8 mouse cellular contexts compared by ENCODE assay signal in genomic region chr19:10959085-10959977, GRCm38 (mm10). TPM values are rescaled to one million over a fixed set of nuclear protein-coding genes. Genes with fewer than 3 reads are reported as not detected.
DNase-seq lines count a peak whose midpoint lies in the region; ATAC-seq and TF ChIP-seq lines count a peak whose summit lies in the region.

No protein-coding gene starts in this region.

- DNase-seq in layer of hippocampus, adult 9-10 months (ENCODE audit: low spot score), result peak; percentile 63
- DNase-seq in layer of hippocampus, postnatal 36 days, result no peak
- peak; percentile 70 for DNase-seq in ES-CJ7 (ENCODE audit: low read depth, low spot score)
- DNase-seq in cerebellum, postnatal 36 days, result peak; percentile 25 to 67
- DNase-seq in gonadal fat pad, adult 2 months (ENCODE audit: low read depth), result peak; percentile 31
- peak; percentile 82 for DNase-seq in kidney, postnatal 0 days (ENCODE audit: low spot score)
- DNase-seq in stomach, postnatal 0 days (ENCODE audit: low spot score), result peak; percentile 36

- no peak for TF ChIP-seq EP300 in stomach, postnatal 0 days (optimal IDR thresholded peaks at IDR 0.05)

- H3K4me3 ChIP-seq in kidney, postnatal 0 days (replicated peaks; ENCODE audit: low read depth, low read length), result no peak overlapping the region
- no peak overlapping the region for H3K4me3 ChIP-seq in stomach, postnatal 0 days (ENCODE audit: low read depth, low read length)

- H3K36me3 ChIP-seq in kidney, postnatal 0 days (ENCODE audit: insufficient read depth, low read length), result no peaks in the 10 kb centered on the region
- no peaks in the 10 kb centered on the region for H3K36me3 ChIP-seq in stomach, postnatal 0 days (ENCODE audit: control insufficient read depth, insufficient read depth, low read length)

- TF ChIP-seq CTCF in kidney, postnatal 0 days (IDR thresholded peaks at IDR 0.05; ENCODE audit: low read depth), result peak; percentile 88
- peak; percentile 95 for TF ChIP-seq CTCF in stomach, postnatal 0 days (IDR thresholded peaks at IDR 0.05; ENCODE audit: low read depth)

- H3K27me3 ChIP-seq in kidney, postnatal 0 days (ENCODE audit: insufficient read depth, low read length), result no peaks in the 10 kb centered on the region
- no peaks in the 10 kb centered on the region for H3K27me3 ChIP-seq in stomach, postnatal 0 days (ENCODE audit: control insufficient read depth, insufficient read depth, low read length)

- no peaks in the 10 kb centered on the region for H3K4me1 ChIP-seq in kidney, postnatal 0 days (replicated peaks; ENCODE audit: insufficient read depth, low read length)
- no peaks in the 10 kb centered on the region for H3K4me1 ChIP-seq in stomach, postnatal 0 days (replicated peaks; ENCODE audit: control insufficient read depth, insufficient read depth)

- H3K9ac ChIP-seq in kidney, postnatal 0 days (ENCODE audit: low read depth, low read length), result no peak overlapping the region
- no peak overlapping the region for H3K9ac ChIP-seq in stomach, postnatal 0 days (ENCODE audit: low read length)

- WGBS in kidney, postnatal 0 days, result 31% methylated on average over 11 of the region's 11 CpGs
- 26% methylated on average over 11 of the region's 11 CpGs for WGBS in stomach, postnatal 0 days

- H3K9me3 ChIP-seq in kidney, postnatal 0 days (replicated peaks; ENCODE audit: low read length), result no peaks in the 10 kb centered on the region
- H3K9me3 ChIP-seq in stomach, postnatal 0 days (ENCODE audit: control insufficient read depth, low read length), result no peaks in the 10 kb centered on the region

- peak; percentile 46 for ATAC-seq in kidney, postnatal 0 days (replicated peaks; ENCODE audit: low FRiP score, low read depth)
- ATAC-seq in megakaryocyte-erythroid progenitor cell, adult 5-6 weeks (replicated peaks; ENCODE audit: low FRiP score, low TSS enrichment, poor library complexity, severe bottlenecking), result peak; percentile 79
- peak; percentile 66 for ATAC-seq in stomach, postnatal 0 days (ENCODE audit: low FRiP score, low TSS enrichment)

- H3K4me2 ChIP-seq in kidney, postnatal 0 days (ENCODE audit: low read length), result no peak overlapping the region
- H3K4me2 ChIP-seq in stomach, postnatal 0 days (replicated peaks; ENCODE audit: low read depth), result no peak overlapping the region

- no peak overlapping the region for H3K27ac ChIP-seq in kidney, postnatal 0 days
- no peak overlapping the region for H3K27ac ChIP-seq in stomach, postnatal 0 days (replicated peaks)

RNA-seq across cellular contexts. Expression of gene Ccdc86, which starts 10.3 kb away (rescaled TPM):
- total RNA-seq in layer of hippocampus, postnatal 36 days (2021), result 1 to 10 TPM; 8.3 to 8.8 TPM
- 4.8 and 6.5 TPM in 2 replicates for polyA plus RNA-seq in gonadal fat pad, adult 2 months (2012; rRNA removed)
- polyA plus RNA-seq in kidney, postnatal 0 days (2015; fragmentation: Nextera tagmentation; extraction: Ambion mirVana), result 22.9 and 23.2 TPM in 2 replicates
- total RNA-seq in megakaryocyte-erythroid progenitor cell, adult 5-6 weeks (2014; fragmentation: Nextera tagmentation), result 24.8 and 30.6 TPM in 2 replicates
- total RNA-seq in megakaryocyte-erythroid progenitor cell, adult 5-6 weeks (2017), result 21.0 and 26.2 TPM in 2 replicates
- 13.9 and 15.4 TPM in 2 replicates for polyA plus RNA-seq in stomach, postnatal 0 days (2015; fragmentation: Nextera tagmentation; extraction: Ambion mirVana)

RNA-seq across cellular contexts. Expression of gene Ms4a10, which starts 15.1 kb away (rescaled TPM):
- total RNA-seq in layer of hippocampus, postnatal 36 days (2021), result not detected
- polyA plus RNA-seq in gonadal fat pad, adult 2 months (2012; rRNA removed), result 0.15 and 0.46 TPM in 2 replicates
- polyA plus RNA-seq in kidney, postnatal 0 days (2015; fragmentation: Nextera tagmentation; extraction: Ambion mirVana), result 0.22 and 0.45 TPM in 2 replicates
- total RNA-seq in megakaryocyte-erythroid progenitor cell, adult 5-6 weeks (2014; fragmentation: Nextera tagmentation), result not detected in 2 replicates
- not detected in 2 replicates for total RNA-seq in megakaryocyte-erythroid progenitor cell, adult 5-6 weeks (2017)
- 0.13 TPM in 1 of 2 replicates, not detected in the other for polyA plus RNA-seq in stomach, postnatal 0 days (2015; fragmentation: Nextera tagmentation; extraction: Ambion mirVana)

RNA-seq across cellular contexts. Expression of gene Ptgdr2, which starts 22.4 kb away (rescaled TPM):
- under 1 TPM; 0.20 to 0.28 TPM for total RNA-seq in layer of hippocampus, postnatal 36 days (2021)
- polyA plus RNA-seq in gonadal fat pad, adult 2 months (2012; rRNA removed), result 0.14 TPM in 1 of 2 replicates, not detected in the other
- not detected in 2 replicates for polyA plus RNA-seq in kidney, postnatal 0 days (2015; fragmentation: Nextera tagmentation; extraction: Ambion mirVana)
- total RNA-seq in megakaryocyte-erythroid progenitor cell, adult 5-6 weeks (2014; fragmentation: Nextera tagmentation), result not detected in 2 replicates
- not detected in 2 replicates for total RNA-seq in megakaryocyte-erythroid progenitor cell, adult 5-6 weeks (2017)
- polyA plus RNA-seq in stomach, postnatal 0 days (2015; fragmentation: Nextera tagmentation; extraction: Ambion mirVana), result 0.06 and 0.07 TPM in 2 replicates

RNA-seq across cellular contexts. Expression of gene Ms4a15, which starts 33.7 kb away (rescaled TPM):
- total RNA-seq in layer of hippocampus, postnatal 36 days (2021), result not detected
- not detected in 2 replicates for polyA plus RNA-seq in gonadal fat pad, adult 2 months (2012; rRNA removed)
- polyA plus RNA-seq in kidney, postnatal 0 days (2015; fragmentation: Nextera tagmentation; extraction: Ambion mirVana), result not detected in 2 replicates
- not detected in 2 replicates for total RNA-seq in megakaryocyte-erythroid progenitor cell, adult 5-6 weeks (2014; fragmentation: Nextera tagmentation)
- not detected in 2 replicates for total RNA-seq in megakaryocyte-erythroid progenitor cell, adult 5-6 weeks (2017)
- polyA plus RNA-seq in stomach, postnatal 0 days (2015; fragmentation: Nextera tagmentation; extraction: Ambion mirVana), result 0.10 TPM in 1 of 2 replicates, not detected in the other

RNA-seq across cellular contexts. Expression of gene Zp1, which starts 38.9 kb away (rescaled TPM):
- not detected for total RNA-seq in layer of hippocampus, postnatal 36 days (2021)
- not detected in 2 replicates for polyA plus RNA-seq in gonadal fat pad, adult 2 months (2012; rRNA removed)
- not detected in 2 replicates for polyA plus RNA-seq in kidney, postnatal 0 days (2015; fragmentation: Nextera tagmentation; extraction: Ambion mirVana)
- total RNA-seq in megakaryocyte-erythroid progenitor cell, adult 5-6 weeks (2014; fragmentation: Nextera tagmentation), result not detected in 2 replicates
- not detected in 2 replicates for total RNA-seq in megakaryocyte-erythroid progenitor cell, adult 5-6 weeks (2017)
- 0.08 and 0.17 TPM in 2 replicates for polyA plus RNA-seq in stomach, postnatal 0 days (2015; fragmentation: Nextera tagmentation; extraction: Ambion mirVana)

Comparison
In these comparisons a context has a peak if more than half of its experiments do, and no peak if none do; other contexts are left out.
1. DNase-seq: peak in layer of hippocampus, adult 9-10 months (single experiment), ES-CJ7 (single experiment), cerebellum, postnatal 36 days (2 of 2), gonadal fat pad, adult 2 months (single experiment), kidney, postnatal 0 days (single experiment) and stomach, postnatal 0 days (single experiment); none in layer of hippocampus, postnatal 36 days (0 of 2).
2. Peak in every context shown above with its lines, with median percentiles within 50 percentile points of each other: ATAC-seq.